Mouse (Mus musculus): ENCODE data around the gene Dock9. TPM values are rescaled to one million over a fixed set of nuclear protein-coding genes. Genes with fewer than 3 reads are reported as not detected.
A peak's percentile ranks its signal among the peaks of the same experiment; 100 is the strongest.

Gene Dock9
- polyA plus RNA-seq, 1 experiment, result 41.9 TPM

DNA sequence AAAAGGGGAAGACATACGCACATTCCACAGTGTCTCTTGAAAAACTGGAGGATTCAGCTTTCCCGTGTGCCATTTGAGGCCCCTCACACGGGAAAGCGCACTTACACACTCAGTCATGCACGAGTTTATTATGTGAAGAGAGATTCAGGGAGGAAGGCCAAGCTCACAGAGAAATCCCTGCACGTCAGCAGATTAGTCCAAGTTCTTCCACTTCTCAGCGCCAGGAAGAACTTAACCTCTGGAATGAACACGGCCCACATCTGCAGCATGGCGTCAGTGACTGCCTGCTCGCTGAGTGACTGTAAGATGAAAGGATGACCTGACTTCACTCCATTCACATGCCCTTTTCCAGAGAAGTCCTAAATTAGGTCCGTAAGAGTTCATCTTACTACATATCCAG is 43.5 kb downstream of the Dock9 start:
- TF ChIP-seq POLR2A (IDR thresholded peaks at IDR 0.05; ENCODE audit: low read depth, low read length) (no peak), CTCF (conservative IDR thresholded peaks at IDR 0.05; ENCODE audit: insufficient read depth, insufficient read length, low read depth, low read length) (no peak)
- 54% methylated on average over 11 of the region's 11 CpGs for WGBS
- H3K4me3 ChIP-seq (ENCODE audit: insufficient read depth, low read depth, low read length), result no peak overlapping the region
- no peaks in the 10 kb centered on the region for H3K27me3 ChIP-seq (replicated peaks; ENCODE audit: control insufficient read depth, insufficient read depth, low read length)
- H3K4me1 ChIP-seq (ENCODE audit: control insufficient read depth, insufficient read depth, low read length), result peaks cover 3% of the 10 kb centered on the region; the same call in 1 of the 2 replicates
- DNase-seq, result peak; percentile 83
- no peak overlapping the region for H3K27ac ChIP-seq (ENCODE audit: insufficient read depth, low read depth, low read length)
- no peaks in the 10 kb centered on the region for H3K36me3 ChIP-seq (ENCODE audit: control insufficient read depth, insufficient read depth, low read length)

- WGBS, result 55% methylated on average over 19 of the region's 19 CpGs
Observed at GRCm38 (mm10) chr14:121752686-121753426, 44.8 kb downstream of the Dock9 start.

DNA sequence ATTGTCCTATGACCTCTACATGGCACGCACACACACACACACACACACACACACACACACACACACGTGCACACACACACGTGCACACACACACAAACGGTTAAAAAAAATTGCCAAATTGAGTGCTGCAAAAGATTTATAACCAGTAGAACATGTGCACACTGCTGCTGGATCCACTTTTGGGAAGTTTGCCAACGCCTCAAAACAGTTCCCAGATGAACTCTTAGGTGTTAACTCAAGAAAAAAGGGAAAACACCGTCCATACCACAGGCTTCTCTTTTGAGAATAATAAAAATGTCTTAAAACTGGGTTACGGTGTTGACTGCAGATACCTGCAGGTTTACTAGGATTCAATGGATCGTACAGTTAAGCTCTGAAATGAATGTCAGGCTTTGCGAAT is 48.0 kb downstream of the Dock9 start:
- 67% methylated on average over 9 of the region's 9 CpGs for WGBS
- H3K4me3 ChIP-seq (ENCODE audit: insufficient read depth, low read depth, low read length), result no peak overlapping the region
- TF ChIP-seq POLR2A (IDR thresholded peaks at IDR 0.05; ENCODE audit: low read depth, low read length) (no peak), CTCF (conservative IDR thresholded peaks at IDR 0.05; ENCODE audit: insufficient read depth, insufficient read length, low read depth, low read length) (no peak)
- peaks cover 7% of the 10 kb centered on the region; the same call in 1 of the 2 replicates for H3K4me1 ChIP-seq (ENCODE audit: control insufficient read depth, insufficient read depth, low read length)
- peak; percentile 17 for DNase-seq
- H3K27ac ChIP-seq (ENCODE audit: insufficient read depth, low read depth, low read length), result no peak overlapping the region
- no peaks in the 10 kb centered on the region for H3K36me3 ChIP-seq (ENCODE audit: control insufficient read depth, insufficient read depth, low read length)
- no peaks in the 10 kb centered on the region for H3K27me3 ChIP-seq (replicated peaks; ENCODE audit: control insufficient read depth, insufficient read depth, low read length)

More at GRCm38 (mm10) chr14:121752686-121753426, 44.8 kb downstream of the Dock9 start:
- Histone ChIP-seq H3K27ac (ENCODE audit: insufficient read depth, low read depth, low read length) (no peak overlapping the region), H3K27me3 (replicated peaks; ENCODE audit: control insufficient read depth, insufficient read depth, low read length) (no peaks in the 10 kb centered on the region), H3K4me1 (ENCODE audit: control insufficient read depth, insufficient read depth, low read length) (peaks cover 3% of the 10 kb centered on the region; the same call in 1 of the 2 replicates), H3K36me3 (ENCODE audit: control insufficient read depth, insufficient read depth, low read length) (no peaks in the 10 kb centered on the region), H3K4me3 (ENCODE audit: insufficient read depth, low read depth, low read length) (no peak overlapping the region)
- DNase-seq, result peak; percentile 27
- TF ChIP-seq CTCF (conservative IDR thresholded peaks at IDR 0.05; ENCODE audit: insufficient read depth, insufficient read length, low read depth, low read length), result peak; percentile 29
- TF ChIP-seq POLR2A (IDR thresholded peaks at IDR 0.05; ENCODE audit: low read depth, low read length), result no peak

DNA sequence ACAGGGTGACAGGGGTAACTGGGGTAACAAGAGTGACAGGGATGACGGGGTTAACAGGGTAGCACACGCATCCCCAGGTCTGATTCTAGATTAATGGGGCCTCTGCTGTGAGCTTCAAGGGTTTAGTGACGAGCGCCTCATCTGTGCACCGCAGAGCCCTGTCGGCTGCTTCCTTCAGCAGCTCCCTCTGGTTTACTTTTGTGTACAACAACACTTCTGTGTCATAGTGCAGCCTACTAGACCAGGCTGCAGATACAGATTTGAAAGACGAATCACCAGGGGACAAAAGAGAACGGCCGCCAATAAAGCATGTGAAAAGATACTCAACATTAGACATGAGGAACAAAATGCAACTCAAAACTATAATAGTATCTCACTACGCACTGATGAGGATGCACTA is 48.6 kb downstream of the Dock9 start:
- TF ChIP-seq POLR2A (IDR thresholded peaks at IDR 0.05; ENCODE audit: low read depth, low read length), result no peak
- no peak for TF ChIP-seq CTCF (conservative IDR thresholded peaks at IDR 0.05; ENCODE audit: insufficient read depth, insufficient read length, low read depth, low read length)
- Histone ChIP-seq H3K4me1 (ENCODE audit: control insufficient read depth, insufficient read depth, low read length) (peaks cover 7% of the 10 kb centered on the region; the same call in 1 of the 2 replicates), H3K4me3 (ENCODE audit: insufficient read depth, low read depth, low read length) (no peak overlapping the region), H3K36me3 (ENCODE audit: control insufficient read depth, insufficient read depth, low read length) (no peaks in the 10 kb centered on the region), H3K27me3 (replicated peaks; ENCODE audit: control insufficient read depth, insufficient read depth, low read length) (no peaks in the 10 kb centered on the region), H3K27ac (ENCODE audit: insufficient read depth, low read depth, low read length) (no peak overlapping the region)
- DNase-seq, result no peak
- 91% methylated on average over 10 of the region's 10 CpGs for WGBS

- no peak for TF ChIP-seq POLR2A (IDR thresholded peaks at IDR 0.05; ENCODE audit: low read depth, low read length)
- TF ChIP-seq CTCF (conservative IDR thresholded peaks at IDR 0.05; ENCODE audit: insufficient read depth, insufficient read length, low read depth, low read length), result no peak
- H3K4me3 ChIP-seq (ENCODE audit: insufficient read depth, low read depth, low read length), result no peak overlapping the region
- DNase-seq, result no peak
- no peaks in the 10 kb centered on the region for H3K36me3 ChIP-seq (ENCODE audit: control insufficient read depth, insufficient read depth, low read length)
- H3K27me3 ChIP-seq (replicated peaks; ENCODE audit: control insufficient read depth, insufficient read depth, low read length), result no peaks in the 10 kb centered on the region
- 64% methylated on average over 7 of the region's 7 CpGs for WGBS
- no peak overlapping the region for H3K27ac ChIP-seq (ENCODE audit: insufficient read depth, low read depth, low read length)
- H3K4me1 ChIP-seq (ENCODE audit: control insufficient read depth, insufficient read depth, low read length), result 0 out of 2 replicates have a peak, but pooled peaks cover 3% of the 10 kb centered on the region
Observed at GRCm38 (mm10) chr14:121747360-121747759, 50.3 kb downstream of the Dock9 start.

GRCm38 (mm10) chr14:121743787-121744417 is 53.7 kb downstream of the Dock9 start:
- TF ChIP-seq POLR2A (IDR thresholded peaks at IDR 0.05; ENCODE audit: low read depth, low read length) (no peak), CTCF (conservative IDR thresholded peaks at IDR 0.05; ENCODE audit: insufficient read depth, insufficient read length, low read depth, low read length) (no peak)
- Histone ChIP-seq H3K4me3 (ENCODE audit: insufficient read depth, low read depth, low read length) (no peak overlapping the region), H3K27ac (ENCODE audit: insufficient read depth, low read depth, low read length) (no peak overlapping the region), H3K27me3 (replicated peaks; ENCODE audit: control insufficient read depth, insufficient read depth, low read length) (no peaks in the 10 kb centered on the region), H3K4me1 (ENCODE audit: control insufficient read depth, insufficient read depth, low read length) (0 out of 2 replicates have a peak, but pooled peaks cover 3% of the 10 kb centered on the region), H3K36me3 (ENCODE audit: control insufficient read depth, insufficient read depth, low read length) (no peaks in the 10 kb centered on the region)
- no peak for DNase-seq
- WGBS, result 62% methylated on average over 9 of the region's 9 CpGs
